Mouse (Mus musculus) cerebellum, adult 2 months (tissue): ENCODE data around the gene Ccdc141.

Source experiments
- CTCF ChIP-seq: fragments of 200-500 bp; IDR thresholded peaks from 2 replicates; pipeline ENCODE4 v1.5.1; 2011; ENCODE audit warnings: low read depth, mild to moderate bottlenecking, control low read depth, low read length, moderate library complexity, borderline replicate concordance; ENCODE audit not compliant: insufficient read depth
- POLR2A ChIP-seq: fragments of 200-500 bp; IDR thresholded peaks from 2 replicates; pipeline ENCODE4 v1.6.1; 2011; ENCODE audit warnings: low read length, control low read depth, borderline replicate concordance; ENCODE audit not compliant: insufficient read depth

GRCm38 (mm10) chr2:77113867-77114266 lies 56.6 kb downstream of the Ccdc141 start:
- TF ChIP-seq POLR2A (no peak), CTCF (no peak)
